Mouse (Mus musculus) hindbrain, embryonic 10.5 days (tissue): ENCODE results near the gene Smad3. TPM values are rescaled to one million over a fixed set of nuclear protein-coding genes. Genes with fewer than 3 reads are reported as not detected.

ENCODE experiments used
- DNase-seq: peaks from one replicate; pipeline ENCODE4 v3.0.0-alpha.2; 2017; ENCODE audit warnings: low spot score
- H3K27ac ChIP-seq: fragments of 300-500 bp; sonication (generic); 2 replicates; pipeline ENCODE4 v1.5.1; 2016; ENCODE audit warnings: mild to moderate bottlenecking, moderate library complexity
- H3K27me3 ChIP-seq: fragments of 300-500 bp; sonication (generic); 2 replicates; pipeline ENCODE4 v1.6.1; 2016; ENCODE audit warnings: mild to moderate bottlenecking; ENCODE audit not compliant: poor library complexity, insufficient read depth, severe bottlenecking
- H3K36me3 ChIP-seq: fragments of 300-500 bp; sonication (generic); 2 replicates; pipeline ENCODE4 v1.6.1; 2016; ENCODE audit warnings: mild to moderate bottlenecking, moderate library complexity
- H3K4me1 ChIP-seq: fragments of 300-500 bp; sonication (generic); replicated peaks from 2 replicates; pipeline ENCODE4 v1.6.1; 2016; ENCODE audit warnings: mild to moderate bottlenecking
- H3K4me3 ChIP-seq: fragments of 300-500 bp; sonication (generic); 2 replicates; pipeline ENCODE4 v1.5.1; 2016; ENCODE audit warnings: mild to moderate bottlenecking, moderate library complexity
- H3K9me3 ChIP-seq: fragments of 300-500 bp; sonication (generic); 2 replicates; pipeline ENCODE4 v1.6.1; 2016; ENCODE audit warnings: mild to moderate bottlenecking, moderate library complexity
- WGBS: fragments of 180-500 bp; shearing (Covaris S2); methylation state at CpG from one replicate; pipeline ENCODE4 v1.1.7; 2016; 5-methylcytosine and 5-hydroxymethylcytosine counted together
- polyA plus RNA-seq: library from polyadenylated mRNA; unstranded; fragments of >200 nt; fragmentation: Nextera tagmentation; extraction: Ambion mirVana; gene quantifications from 2 replicates; pipeline ENCODE4 v1.2.1, GENCODE M21; 2016

The Smad3 gene
- polyA plus RNA-seq, 1 experiment from 2014 or later = 24.2 TPM

DNA sequence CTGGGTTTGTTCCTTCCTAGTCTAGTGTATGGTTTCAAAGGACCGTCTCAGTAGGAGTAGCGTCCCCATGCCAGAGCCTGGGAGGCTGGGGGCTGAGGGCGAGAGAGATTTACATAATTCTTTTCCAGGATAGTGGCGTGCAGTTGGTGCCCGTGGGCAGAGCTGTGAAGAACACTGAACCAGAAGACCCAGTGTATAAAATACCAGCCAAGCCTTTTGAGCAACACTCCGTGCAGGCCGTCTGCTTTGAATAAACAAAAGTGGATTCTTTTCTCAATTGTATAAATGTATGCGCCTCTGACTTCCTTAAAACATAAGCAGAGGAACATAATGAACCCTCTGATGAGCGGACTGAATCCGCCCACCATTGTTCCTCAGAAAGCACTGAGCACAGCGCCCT is 124.9 kb downstream of the Smad3 start:
- H3K4me3 ChIP-seq = no peak overlapping the region
- H3K4me1 ChIP-seq = peaks cover 21% of the 10 kb centered on the region
- DNase-seq = no peak
- no peaks in the 10 kb centered on the region for H3K9me3 ChIP-seq
- 51% methylated on average over 11 of the region's 11 CpGs for WGBS
- H3K27ac ChIP-seq = peak overlapping the region; percentile 50
- peaks cover 64% of the 10 kb centered on the region for H3K36me3 ChIP-seq
- H3K27me3 ChIP-seq = no peaks in the 10 kb centered on the region

DNA sequence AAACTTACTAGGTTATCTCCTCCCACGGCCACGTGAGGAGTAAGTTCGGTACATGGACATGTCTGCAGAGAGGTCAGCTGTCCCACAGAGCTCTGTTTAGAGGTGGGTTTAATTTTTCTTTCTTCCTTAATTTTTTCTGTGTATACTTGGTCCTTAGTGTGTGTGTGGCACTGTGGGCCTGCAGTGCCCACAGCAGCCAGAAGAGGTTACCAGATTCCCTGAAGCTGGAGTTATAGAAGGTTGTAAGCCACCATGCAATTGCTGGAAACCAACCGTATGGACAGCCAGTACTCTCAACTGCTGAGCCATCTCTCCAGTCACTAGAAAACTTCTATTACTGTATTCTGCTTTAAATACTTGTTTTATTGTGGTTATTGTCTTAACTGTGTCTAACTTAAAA is 125.7 kb downstream of the Smad3 start:
- Histone ChIP-seq H3K27ac (no peak overlapping the region), H3K4me1 (peaks cover 21% of the 10 kb centered on the region), H3K36me3 (peaks cover 63% of the 10 kb centered on the region), H3K27me3 (no peaks in the 10 kb centered on the region), H3K4me3 (no peak overlapping the region), H3K9me3 (no peaks in the 10 kb centered on the region)
- WGBS = 74% methylated on average over 4 of the region's 4 CpGs
- no peak for DNase-seq

DNA sequence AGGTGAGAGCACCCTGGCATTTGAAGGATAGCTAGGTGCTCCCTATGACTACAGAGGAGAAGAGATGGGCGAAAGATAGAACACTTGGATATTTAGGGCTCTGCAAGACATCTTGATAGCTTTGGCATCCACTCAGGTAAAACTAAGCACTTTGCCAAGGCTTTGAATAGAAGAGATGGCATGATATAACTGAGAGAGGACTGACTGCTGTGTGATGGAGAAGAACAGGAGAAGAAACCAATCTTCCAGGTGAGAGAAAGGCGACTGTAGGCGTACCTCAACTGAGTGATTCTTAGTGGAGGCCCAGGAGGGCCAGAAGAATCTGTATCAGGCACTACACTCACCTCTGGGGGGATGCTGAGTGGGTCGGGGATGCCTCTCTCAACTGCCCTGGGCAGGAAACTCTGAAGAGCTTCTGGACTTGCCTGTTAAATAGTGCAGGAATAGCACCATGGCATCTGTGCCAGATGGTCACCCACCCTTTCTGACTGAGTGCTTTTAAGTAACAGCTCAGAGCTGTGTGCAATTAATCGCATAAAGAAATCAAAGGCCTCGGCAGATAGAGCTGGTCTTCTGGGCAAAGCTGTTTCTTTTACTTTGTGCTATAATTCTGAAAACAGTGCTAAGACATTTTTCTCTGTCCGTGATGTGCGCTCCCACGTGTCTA is 132.6 kb downstream of the Smad3 start:
- H3K27me3 ChIP-seq = no peaks in the 10 kb centered on the region
- peaks cover 20% of the 10 kb centered on the region for H3K4me1 ChIP-seq
- no peak for DNase-seq
- peaks cover 77% of the 10 kb centered on the region for H3K36me3 ChIP-seq
- H3K9me3 ChIP-seq = no peaks in the 10 kb centered on the region
- WGBS = 94% methylated on average over 9 of the region's 9 CpGs
- no peak overlapping the region for H3K4me3 ChIP-seq
- no peak overlapping the region for H3K27ac ChIP-seq

DNA sequence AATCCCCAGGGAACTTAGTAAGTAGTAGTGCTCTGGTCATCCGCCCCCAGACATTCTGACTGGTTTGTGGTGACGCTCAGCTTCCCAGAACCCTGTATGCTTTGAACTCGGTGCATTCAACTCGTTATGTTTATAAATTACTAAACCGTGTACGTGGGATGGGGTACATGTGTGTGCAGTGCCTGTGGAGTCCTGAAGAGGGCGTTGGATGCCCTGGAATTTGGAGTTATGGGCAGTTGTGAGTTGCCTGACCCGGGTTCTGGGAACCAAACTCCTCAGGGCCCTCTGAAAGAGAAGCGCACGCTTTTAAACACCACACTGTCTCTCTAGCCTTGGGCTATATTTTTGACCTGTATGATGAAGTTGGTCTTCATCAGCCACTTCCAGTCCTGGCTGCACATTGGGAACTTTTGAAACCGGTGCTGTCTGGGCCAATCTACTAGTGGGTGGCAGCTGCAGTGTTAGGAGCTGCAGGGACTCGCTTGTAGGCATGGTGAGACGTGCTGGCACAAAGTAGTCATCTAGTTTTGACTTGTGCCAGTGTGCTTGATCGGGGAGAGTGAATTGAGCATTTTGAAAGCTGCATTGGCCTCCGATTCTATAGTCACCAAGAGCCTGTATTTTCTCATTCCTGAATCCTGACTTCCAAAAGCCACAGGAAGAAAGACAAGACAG is 133.8 kb downstream of the Smad3 start:
- no peak for DNase-seq
- Histone ChIP-seq H3K4me1 (peaks cover 20% of the 10 kb centered on the region), H3K4me3 (no peak overlapping the region), H3K36me3 (peaks cover 76% of the 10 kb centered on the region), H3K9me3 (no peaks in the 10 kb centered on the region), H3K27me3 (no peaks in the 10 kb centered on the region), H3K27ac (no peak overlapping the region)
- WGBS = 85% methylated on average over 15 of the region's 15 CpGs

DNA sequence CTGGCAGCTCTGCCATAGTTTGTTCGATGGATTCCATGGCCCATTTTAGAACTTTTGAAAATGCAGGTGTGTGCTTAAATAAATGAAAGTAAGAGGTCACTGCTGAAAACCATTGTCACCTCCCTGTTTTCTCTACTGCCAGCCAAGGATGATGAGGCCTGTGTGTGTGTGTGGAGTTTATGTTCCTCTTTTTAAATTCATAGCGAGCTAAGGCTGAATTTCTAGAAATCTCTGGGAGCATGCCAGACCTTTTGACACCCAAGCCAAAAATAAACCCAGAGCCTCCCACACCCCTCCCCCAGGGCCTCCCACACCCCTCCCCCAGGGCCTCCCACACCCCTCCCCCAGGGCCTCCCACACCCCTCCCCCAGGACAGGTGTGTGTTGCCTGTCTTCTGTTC is 139.8 kb downstream of the Smad3 start:
- peaks cover 14% of the 10 kb centered on the region for H3K4me1 ChIP-seq
- WGBS = 95% methylated on average over 2 of the region's 2 CpGs
- H3K4me3 ChIP-seq = no peak overlapping the region
- no peak overlapping the region for H3K27ac ChIP-seq
- no peak for DNase-seq
- H3K27me3 ChIP-seq = no peaks in the 10 kb centered on the region
- H3K36me3 ChIP-seq = peaks cover 63% of the 10 kb centered on the region
- no peaks in the 10 kb centered on the region for H3K9me3 ChIP-seq

DNA sequence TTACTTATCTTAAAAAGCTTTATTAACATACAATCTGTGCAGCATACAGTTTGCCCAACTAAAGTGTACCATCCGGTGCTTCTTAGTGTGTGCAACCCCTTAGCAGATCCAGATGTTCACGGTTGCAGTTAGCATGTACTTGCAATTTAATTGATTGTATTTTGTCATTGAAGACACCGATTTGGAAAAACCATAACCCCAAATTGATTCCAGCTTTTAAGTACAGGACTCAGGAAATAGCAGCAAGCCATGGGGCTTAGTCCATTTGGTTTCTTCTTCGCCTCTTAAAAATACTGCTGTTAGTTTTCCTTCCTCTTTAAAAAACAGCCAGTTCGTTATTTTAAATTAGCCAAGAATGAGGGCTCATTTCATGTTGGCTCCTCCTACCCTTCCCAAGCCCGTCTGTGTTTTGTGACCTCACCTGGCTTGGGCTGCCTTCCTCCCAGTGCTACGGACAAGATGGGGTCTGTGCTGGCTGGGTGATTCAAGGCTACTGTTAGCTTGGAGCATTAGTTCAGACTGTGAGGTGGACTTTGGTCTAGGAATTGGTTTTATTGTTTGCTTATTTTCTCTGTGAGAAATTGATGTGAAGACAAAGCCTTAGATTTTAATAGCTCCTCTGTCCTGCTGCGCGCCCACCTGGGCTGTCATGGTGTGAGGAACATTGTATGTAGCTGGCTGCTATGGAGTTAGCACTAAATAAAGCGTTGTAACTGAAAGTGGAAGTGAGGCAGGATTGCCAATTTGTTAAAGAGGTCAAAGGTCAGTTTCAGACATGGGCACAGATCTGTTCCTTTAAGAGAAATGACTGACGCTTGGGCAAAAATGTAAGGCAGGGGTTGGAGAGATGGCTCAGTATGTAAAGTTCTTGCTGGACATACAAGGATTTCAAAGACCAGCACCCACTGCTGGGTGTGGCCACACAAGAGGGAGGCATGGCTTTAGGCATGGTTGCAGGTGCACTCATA is 143.5 kb downstream of the Smad3 start:
- Histone ChIP-seq H3K4me3 (no peak overlapping the region), H3K27me3 (no peaks in the 10 kb centered on the region), H3K27ac (no peak overlapping the region), H3K9me3 (no peaks in the 10 kb centered on the region), H3K36me3 (peaks cover 31% of the 10 kb centered on the region), H3K4me1 (peaks cover 40% of the 10 kb centered on the region)
- no peak for DNase-seq
- WGBS = 86% methylated on average over 11 of the region's 11 CpGs

DNA sequence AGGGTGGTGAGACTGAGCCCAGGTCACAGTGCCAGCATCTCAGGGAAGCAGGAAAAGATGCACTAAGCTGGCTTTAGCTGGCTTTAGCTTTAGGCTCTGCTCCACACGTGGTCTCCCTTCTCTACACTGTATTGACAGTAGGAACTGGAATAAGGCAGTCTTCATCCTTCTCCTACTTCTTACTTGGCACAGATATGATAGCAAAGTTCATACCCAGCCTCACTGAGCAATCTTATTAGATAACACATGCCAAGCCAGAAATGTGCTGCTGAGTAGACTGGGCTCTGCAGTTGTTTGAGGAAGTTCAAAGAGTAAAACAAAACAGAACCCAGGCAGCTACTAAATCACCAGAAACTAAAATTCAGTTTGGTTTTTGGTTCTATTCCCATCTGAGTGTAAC is 144.2 kb downstream of the Smad3 start:
- H3K9me3 ChIP-seq = no peaks in the 10 kb centered on the region
- no peaks in the 10 kb centered on the region for H3K27me3 ChIP-seq
- peaks cover 48% of the 10 kb centered on the region for H3K4me1 ChIP-seq
- H3K36me3 ChIP-seq = peaks cover 24% of the 10 kb centered on the region
- H3K4me3 ChIP-seq = no peak overlapping the region
- no peak for DNase-seq
- WGBS = 63% methylated on average over 1 of the region's 1 CpGs
- peak overlapping the region; percentile 41 for H3K27ac ChIP-seq

DNA sequence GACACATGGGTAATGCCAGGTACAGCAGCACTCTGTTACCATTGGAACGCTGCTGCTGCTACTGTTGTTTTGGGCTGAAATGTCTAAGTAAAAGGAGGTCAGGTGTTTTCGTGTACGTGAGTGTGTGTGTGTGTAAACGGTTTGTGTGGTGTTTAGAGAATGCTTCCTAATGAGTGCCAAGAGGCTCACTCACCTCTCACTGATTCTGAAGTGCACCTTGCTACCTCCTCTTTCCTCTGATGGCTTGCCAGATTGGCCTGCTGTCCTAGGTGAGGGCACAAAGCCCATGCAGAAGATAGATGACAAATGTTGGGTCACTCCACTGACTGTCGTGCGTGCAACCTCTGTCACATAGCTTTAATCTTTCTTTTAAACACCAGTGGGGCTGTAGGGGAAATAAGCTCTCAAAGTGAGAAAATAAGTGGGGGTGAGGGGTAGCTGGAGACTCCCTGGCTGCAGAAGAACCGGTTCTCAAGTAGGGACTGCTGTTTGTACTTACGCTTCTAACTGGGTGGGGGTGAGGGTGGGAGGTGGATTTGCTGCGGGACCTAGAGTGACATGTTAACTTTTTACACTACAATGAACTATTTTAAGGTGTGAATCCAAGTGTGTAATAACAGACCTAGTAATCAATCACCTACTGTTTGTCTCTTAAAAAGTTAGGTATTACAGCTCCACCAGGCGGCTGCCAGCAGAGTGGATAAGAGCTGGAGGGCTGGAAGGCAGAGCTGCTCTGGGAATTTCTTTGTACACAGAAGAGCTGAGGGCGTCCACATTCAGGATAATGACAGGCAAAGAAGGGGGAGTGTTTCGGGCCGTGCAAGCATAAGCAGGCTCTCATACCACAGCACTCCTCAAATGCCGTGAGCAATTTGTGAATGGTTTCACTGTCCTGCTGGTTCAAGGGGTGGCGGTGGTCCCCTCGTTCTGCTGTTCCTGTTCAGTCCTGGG is 145.0 kb downstream of the Smad3 start:
- DNase-seq = peak; percentile 30
- H3K4me3 ChIP-seq = no peak overlapping the region
- H3K4me1 ChIP-seq = peaks cover 54% of the 10 kb centered on the region
- no peaks in the 10 kb centered on the region for H3K9me3 ChIP-seq
- H3K27me3 ChIP-seq = no peaks in the 10 kb centered on the region
- peaks cover 17% of the 10 kb centered on the region for H3K36me3 ChIP-seq
- H3K27ac ChIP-seq = peak overlapping the region; percentile 41
- WGBS = 54% methylated on average over 16 of the region's 16 CpGs

DNA sequence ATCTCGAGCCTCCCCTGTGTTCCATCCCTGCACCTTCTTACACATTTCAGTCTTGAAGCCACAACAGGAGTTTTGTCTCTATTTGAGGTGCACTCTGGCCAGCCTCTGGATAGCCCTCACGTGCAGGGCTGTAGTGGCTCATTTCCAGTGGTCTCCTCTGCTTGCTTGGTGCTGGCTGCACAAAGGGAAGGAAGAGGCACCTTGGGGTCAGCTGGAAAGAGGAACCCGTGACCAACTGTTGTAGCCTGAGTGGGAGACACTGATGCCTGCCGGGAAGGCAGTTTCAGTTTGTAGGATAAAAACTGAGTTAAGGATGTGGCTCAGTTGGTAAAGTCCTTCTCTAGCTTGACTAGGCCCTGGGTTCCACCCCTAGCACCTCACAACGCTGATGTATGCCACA is 145.8 kb downstream of the Smad3 start:
- DNase-seq = no peak
- no peaks in the 10 kb centered on the region for H3K9me3 ChIP-seq
- H3K27ac ChIP-seq = 0 out of 2 replicates have a peak overlapping the region, but pooled peaks have one; percentile 2
- peaks cover 8% of the 10 kb centered on the region for H3K36me3 ChIP-seq
- H3K27me3 ChIP-seq = no peaks in the 10 kb centered on the region
- no peak overlapping the region for H3K4me3 ChIP-seq
- H3K4me1 ChIP-seq = peaks cover 54% of the 10 kb centered on the region
- 70% methylated on average over 5 of the region's 5 CpGs for WGBS

DNA sequence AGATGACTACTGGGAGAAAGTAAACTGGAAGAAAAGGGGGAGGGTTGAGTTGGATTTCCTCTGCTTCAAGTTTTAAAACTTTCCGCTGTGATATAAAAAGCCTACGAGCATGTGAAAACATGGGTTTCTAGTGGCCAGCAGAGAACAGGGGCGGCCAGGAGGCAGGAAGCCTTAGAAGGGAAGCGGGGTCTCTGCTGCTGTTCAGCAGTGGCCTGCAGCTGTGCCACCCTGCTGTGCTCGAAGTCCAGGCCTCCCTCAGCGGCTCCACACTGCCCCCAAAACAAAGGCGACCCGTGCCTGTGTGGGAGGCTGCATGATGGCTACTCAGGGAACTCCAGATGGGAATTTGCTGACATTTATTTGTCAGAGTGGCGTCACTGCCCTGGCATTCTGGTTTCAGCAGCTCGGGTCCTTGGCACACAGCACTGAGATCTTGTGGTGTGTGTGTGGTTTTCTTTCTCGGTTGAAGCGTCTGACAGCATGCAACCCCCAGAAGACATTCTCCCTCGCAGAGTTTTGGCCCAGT is 146.9 kb downstream of the Smad3 start:
- peak; percentile 33 for DNase-seq

DNA sequence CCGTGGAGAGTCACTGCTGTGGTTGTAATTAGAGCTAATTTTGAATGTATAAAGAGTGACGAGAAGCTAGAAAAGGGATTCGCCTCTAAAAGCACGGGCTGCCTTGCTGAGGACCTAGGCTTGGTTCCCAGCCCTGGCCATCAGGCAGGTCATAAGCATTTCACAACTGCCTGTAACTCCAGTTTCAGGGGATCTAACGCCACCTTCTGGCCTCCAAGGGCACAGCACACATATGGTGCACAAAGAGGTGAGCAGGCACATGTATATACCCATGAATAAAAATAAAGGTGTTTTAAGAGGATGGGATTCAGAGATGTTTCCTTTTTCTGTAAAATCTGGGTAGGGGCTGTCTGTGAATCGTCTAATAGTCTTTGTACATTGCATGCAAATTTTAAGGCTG is 147.6 kb downstream of the Smad3 start:
- no peak for DNase-seq
- Histone ChIP-seq H3K4me1 (peaks cover 54% of the 10 kb centered on the region), H3K4me3 (no peak overlapping the region), H3K9me3 (no peaks in the 10 kb centered on the region), H3K36me3 (no peaks in the 10 kb centered on the region), H3K27me3 (no peaks in the 10 kb centered on the region), H3K27ac (peak overlapping the region; percentile 29; the same call in 1 of the 2 replicates)
- WGBS = 88% methylated on average over 6 of the region's 6 CpGs

More for the DNA sequence above, 146.9 kb downstream of the Smad3 start:
- H3K9me3 ChIP-seq = no peaks in the 10 kb centered on the region
- H3K4me3 ChIP-seq = 0 out of 2 replicates have a peak overlapping the region, but pooled peaks have one; percentile 0
- 12% methylated on average over 13 of the region's 13 CpGs for WGBS
- H3K4me1 ChIP-seq = peaks cover 54% of the 10 kb centered on the region
- H3K27me3 ChIP-seq = no peaks in the 10 kb centered on the region
- H3K36me3 ChIP-seq = no peaks in the 10 kb centered on the region
- peak overlapping the region; percentile 64 for H3K27ac ChIP-seq

DNA sequence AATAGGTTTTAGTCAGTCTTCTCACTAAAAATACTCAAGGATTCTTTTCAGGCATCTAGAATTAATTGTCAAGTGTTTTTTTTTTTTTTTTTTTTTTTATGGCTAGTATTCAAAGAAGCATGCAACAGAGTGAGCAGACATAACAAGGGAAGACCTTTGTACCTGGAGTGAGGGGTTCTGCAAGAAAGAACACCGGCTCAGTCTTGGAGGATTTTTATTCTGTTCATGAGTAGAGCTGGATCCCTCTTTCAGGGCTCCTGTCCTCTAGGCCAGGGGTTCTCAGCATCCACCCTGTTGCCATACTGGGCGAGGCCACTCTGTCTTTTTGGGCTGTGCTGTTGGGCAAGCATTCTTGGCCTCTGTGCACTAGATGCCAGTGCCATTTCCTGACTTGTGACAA is 148.0 kb downstream of the Smad3 start:
- WGBS = 95% methylated on average over 2 of the region's 2 CpGs
- Histone ChIP-seq H3K4me3 (no peak overlapping the region), H3K36me3 (no peaks in the 10 kb centered on the region), H3K9me3 (no peaks in the 10 kb centered on the region), H3K27ac (no peak overlapping the region; the same call in 1 of the 2 replicates), H3K27me3 (no peaks in the 10 kb centered on the region), H3K4me1 (peaks cover 54% of the 10 kb centered on the region)
- no peak for DNase-seq
